In the genomic region with DNA sequence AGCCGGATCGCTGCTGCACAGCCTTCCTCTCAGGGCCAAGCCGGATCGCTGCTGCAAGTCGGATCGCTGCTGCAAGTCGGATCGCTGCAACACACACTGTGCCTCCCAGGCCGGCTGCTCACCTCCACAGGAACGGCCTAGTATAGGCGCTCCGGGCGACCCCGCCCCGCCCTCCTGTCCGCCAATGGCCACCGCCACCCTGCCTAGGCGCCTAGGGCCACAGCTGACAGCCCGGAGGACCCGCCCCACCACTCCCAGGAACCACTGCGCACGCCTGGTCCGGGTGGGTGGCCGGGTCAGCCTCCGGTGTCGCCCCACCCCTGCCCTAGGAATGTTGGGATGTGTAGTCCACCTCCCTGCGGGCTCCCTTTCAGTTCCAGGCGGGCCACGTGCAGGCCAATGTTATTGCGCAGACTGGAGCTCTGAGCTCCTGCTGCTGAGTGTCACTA, we compare ENCODE assay signal across 8 mouse cellular contexts. TPM values are rescaled to one million over a fixed set of nuclear protein-coding genes. Genes with fewer than 3 reads are reported as not detected.
DNase-seq lines count a peak whose midpoint lies in the region; ATAC-seq lines count a peak whose summit lies in the region.

A gene (minus strand): TSS at position 265 of the 449 bp plus-strand sequence.

- no peaks in the 10 kb centered on the region for H3K36me3 ChIP-seq in intestine, embryonic 14.5 days (ENCODE audit: control insufficient read depth, insufficient read depth, low read length)

- ATAC-seq in intestine, embryonic 14.5 days (replicated peaks; ENCODE audit: low FRiP score, low TSS enrichment, low read depth): peak; percentile 98

- WGBS in intestine, embryonic 14.5 days: under 1% methylated on average over 30 of the region's 30 CpGs

- H3K4me3 ChIP-seq in intestine, embryonic 14.5 days (ENCODE audit: low read depth, low read length): peak within 1 kb of the TSS; percentile 72

- DNase-seq in adrenal gland, adult 18-20 months (ENCODE audit: low spot score in 2 of 2): peak; percentile 94 to 95
- DNase-seq in embryo, embryonic 11 days: peak; percentile 96
- DNase-seq in gastrocnemius, postnatal 25 days: peak; percentile 99
- DNase-seq in intestine, embryonic 14.5 days (ENCODE audit: low spot score): peak; percentile 95
- DNase-seq in left cerebral cortex, postnatal 14 days (ENCODE audit: low spot score in 2 of 2): peak; percentile 96
- peak; percentile 94 for DNase-seq in mesoderm, embryonic 11.5 days (ENCODE audit: low read depth, low spot score)
- peak; percentile 96 for DNase-seq in right cerebral cortex, postnatal 36 days (ENCODE audit: low spot score in 2 of 2)
- peak; percentile 98 for DNase-seq in yolk sac, embryonic 10.5 days (ENCODE audit: low spot score)

- H3K27me3 ChIP-seq in intestine, embryonic 14.5 days (replicated peaks; ENCODE audit: control insufficient read depth, insufficient read depth, low read length): no peaks in the 10 kb centered on the region

- peak within 1 kb of the TSS; percentile 27; the same call in 1 of the 2 replicates for H3K27ac ChIP-seq in intestine, embryonic 14.5 days (ENCODE audit: low read depth)

- intact Hi-C loops in left cerebral cortex, postnatal 14 days (cut with DNase I): loop anchor here (10.0 kb wide), 1 partner anchor 331 kb away; no protein-coding TSS in a partner anchor

- peaks cover 7% of the 10 kb centered on the region for H3K4me1 ChIP-seq in intestine, embryonic 14.5 days (replicated peaks; ENCODE audit: control insufficient read depth, insufficient read depth, low read length)

- H3K9ac ChIP-seq in intestine, embryonic 14.5 days (ENCODE audit: low read length): peak within 1 kb of the TSS; percentile 67

- no peaks in the 10 kb centered on the region for H3K9me3 ChIP-seq in intestine, embryonic 14.5 days (ENCODE audit: control insufficient read depth, low read length)

- peak within 1 kb of the TSS; percentile 97 for H3K4me2 ChIP-seq in intestine, embryonic 14.5 days (ENCODE audit: low read length)

RNA-seq across cellular contexts. Expression of the gene that starts here (rescaled TPM):
- total RNA-seq in adrenal gland, adult 18-20 months (2021): 10 to 100 TPM; 20.1 to 35.0 TPM
- total RNA-seq in gastrocnemius, postnatal 25 days (2021): 10 to 100 TPM; 17.6 to 18.4 TPM
- polyA plus RNA-seq in intestine, embryonic 14.5 days (2014; fragmentation: Nextera tagmentation; extraction: Ambion mirVana): 13.0 and 13.5 TPM in 2 replicates
- 10 to 100 TPM; 96.1 to 96.2 TPM for total RNA-seq in left cerebral cortex, postnatal 14 days (2021)

Comparison
In these comparisons a context has a peak if more than half of its experiments do, and no peak if none do; other contexts are left out.
1. Peak in every context shown above with its lines: DNase-seq, ATAC-seq, H3K4me3 ChIP-seq and H3K27ac ChIP-seq.